Mouse (Mus musculus): ENCODE measurements around the gene Tanc1.

- TF ChIP-seq CTCF (IDR thresholded peaks at IDR 0.05; ENCODE audit: low read depth) (no peak), EP300 (IDR thresholded peaks at IDR 0.05; ENCODE audit: low read depth) (no peak)
Measured at GRCm38 (mm10) chr2:59613474-59614019, 1.7 kb downstream of the Tanc1 start.
